Mouse (Mus musculus): ENCODE results near the gene Nmrk2. TPM values are rescaled to one million over a fixed set of nuclear protein-coding genes. Genes with fewer than 3 reads are reported as not detected.
A peak's percentile ranks its signal among the peaks of the same experiment; 100 is the strongest.

Gene Nmrk2
- polyA plus RNA-seq, 1 experiment from 2014 or later = not detected

- Histone ChIP-seq H3K9ac (replicated peaks) (no peak overlapping the region), H3K4me3 (ENCODE audit: low read depth, low read length) (no peak overlapping the region), H3K4me2 (ENCODE audit: low read depth, low read length) (no peak overlapping the region), H3K27ac (ENCODE audit: low read depth) (no peak overlapping the region), H3K36me3 (replicated peaks; ENCODE audit: insufficient read depth, low read length) (no peaks in the 10 kb centered on the region), H3K4me1 (ENCODE audit: insufficient read depth) (peaks cover 2% of the 10 kb centered on the region; the same call in 1 of the 2 replicates), H3K9me3 (ENCODE audit: low read length) (no peaks in the 10 kb centered on the region), H3K27me3 (ENCODE audit: insufficient read depth, low read length) (peaks cover 30% of the 10 kb centered on the region)
- TF ChIP-seq CTCF (IDR thresholded peaks at IDR 0.05; ENCODE audit: low read depth) = no peak
- TF ChIP-seq EP300 (IDR thresholded peaks at IDR 0.05; ENCODE audit: low read depth) = no peak
- ATAC-seq (no peak), DNase-seq (no peak)
- 88% methylated on average over 16 of the region's 16 CpGs for WGBS (ENCODE audit: insufficient replicate concordance)
Measured at GRCm38 (mm10) chr10:81242021-81242420, 40.2 kb upstream of the Nmrk2 start.

DNA sequence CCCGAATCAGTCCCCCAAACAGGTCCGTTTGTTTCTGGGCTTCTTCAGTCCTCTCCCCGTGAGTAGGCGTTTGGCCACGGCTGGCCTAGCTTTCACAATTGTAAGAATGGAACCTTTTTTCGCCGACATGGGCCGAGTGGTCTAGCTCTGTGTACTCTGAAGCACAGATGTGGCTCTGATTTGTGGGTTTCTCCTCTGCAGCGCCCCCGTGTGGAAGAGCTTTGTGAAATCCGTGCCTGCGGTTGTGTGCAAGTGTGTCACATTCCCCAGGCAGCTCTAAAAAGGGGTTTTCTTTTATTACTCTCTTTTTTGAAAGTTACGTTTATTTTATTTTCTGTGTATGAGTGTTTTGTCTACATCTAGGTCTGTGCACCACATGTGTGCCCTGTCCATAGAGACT, 39.0 kb upstream of the Nmrk2 start:
- Histone ChIP-seq H3K27ac (ENCODE audit: low read depth) (no peak overlapping the region), H3K27me3 (ENCODE audit: insufficient read depth, low read length) (peaks cover 30% of the 10 kb centered on the region), H3K9me3 (ENCODE audit: low read length) (no peaks in the 10 kb centered on the region), H3K4me2 (ENCODE audit: low read depth, low read length) (no peak overlapping the region), H3K36me3 (replicated peaks; ENCODE audit: insufficient read depth, low read length) (no peaks in the 10 kb centered on the region), H3K4me1 (ENCODE audit: insufficient read depth) (peaks cover 2% of the 10 kb centered on the region; the same call in 1 of the 2 replicates), H3K9ac (replicated peaks) (no peak overlapping the region), H3K4me3 (ENCODE audit: low read depth, low read length) (no peak overlapping the region)
- peak; percentile 77 for DNase-seq
- TF ChIP-seq CTCF (IDR thresholded peaks at IDR 0.05; ENCODE audit: low read depth) (peak; percentile 69), EP300 (IDR thresholded peaks at IDR 0.05; ENCODE audit: low read depth) (no peak)
- WGBS (ENCODE audit: insufficient replicate concordance) = 21% methylated on average over 13 of the region's 13 CpGs
- ATAC-seq = no peak

DNA sequence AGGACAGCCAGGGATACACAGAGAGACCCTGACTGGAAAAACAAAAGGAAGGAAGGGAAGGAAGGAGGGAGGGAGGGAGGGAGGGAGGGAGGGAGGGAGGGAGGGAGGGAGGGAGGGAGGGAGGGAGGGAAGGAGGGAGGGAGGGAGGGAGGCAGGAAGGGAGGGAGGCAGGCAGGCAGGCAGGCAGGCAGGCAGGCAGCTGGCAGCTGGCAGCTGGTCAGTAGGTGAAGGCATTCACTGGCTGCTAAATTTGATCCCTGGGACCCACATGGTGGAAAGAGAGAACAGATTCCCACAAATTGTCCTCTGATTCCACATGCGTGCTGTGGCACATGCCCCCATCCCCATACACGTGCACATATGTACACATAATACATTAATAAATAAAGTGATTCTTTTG, 36.8 kb upstream of the Nmrk2 start:
- no peak for DNase-seq
- no peak overlapping the region for H3K27ac ChIP-seq (ENCODE audit: low read depth)
- H3K4me2 ChIP-seq (ENCODE audit: low read depth, low read length) = no peak overlapping the region
- 81% methylated on average over 2 of the region's 2 CpGs for WGBS (ENCODE audit: insufficient replicate concordance)
- H3K9ac ChIP-seq (replicated peaks) = no peak overlapping the region
- no peaks in the 10 kb centered on the region for H3K9me3 ChIP-seq (ENCODE audit: low read length)
- H3K27me3 ChIP-seq (ENCODE audit: insufficient read depth, low read length) = peaks cover 25% of the 10 kb centered on the region
- no peak overlapping the region for H3K4me3 ChIP-seq (ENCODE audit: low read depth, low read length)
- no peak for ATAC-seq
- TF ChIP-seq CTCF (IDR thresholded peaks at IDR 0.05; ENCODE audit: low read depth) (no peak), EP300 (IDR thresholded peaks at IDR 0.05; ENCODE audit: low read depth) (no peak)
- H3K36me3 ChIP-seq (replicated peaks; ENCODE audit: insufficient read depth, low read length) = no peaks in the 10 kb centered on the region
- H3K4me1 ChIP-seq (ENCODE audit: insufficient read depth) = peaks cover 5% of the 10 kb centered on the region; the same call in 1 of the 2 replicates

- Histone ChIP-seq H3K36me3 (replicated peaks; ENCODE audit: insufficient read depth, low read length) (no peaks in the 10 kb centered on the region), H3K4me3 (ENCODE audit: low read depth, low read length) (no peak overlapping the region), H3K9ac (replicated peaks) (no peak overlapping the region), H3K27me3 (ENCODE audit: insufficient read depth, low read length) (peaks cover 24% of the 10 kb centered on the region), H3K4me2 (ENCODE audit: low read depth, low read length) (no peak overlapping the region), H3K9me3 (ENCODE audit: low read length) (no peaks in the 10 kb centered on the region), H3K27ac (ENCODE audit: low read depth) (no peak overlapping the region), H3K4me1 (ENCODE audit: insufficient read depth) (peaks cover 13% of the 10 kb centered on the region)
- WGBS (ENCODE audit: insufficient replicate concordance) = 76% methylated on average over 12 of the region's 12 CpGs
- DNase-seq (no peak), ATAC-seq (no peak)
- TF ChIP-seq CTCF (IDR thresholded peaks at IDR 0.05; ENCODE audit: low read depth) (no peak), EP300 (IDR thresholded peaks at IDR 0.05; ENCODE audit: low read depth) (no peak)
Measured at GRCm38 (mm10) chr10:81236471-81237268, 34.8 kb upstream of the Nmrk2 start.

- H3K4me1 ChIP-seq (ENCODE audit: insufficient read depth) = peaks cover 13% of the 10 kb centered on the region
- H3K4me2 ChIP-seq (ENCODE audit: low read depth, low read length) = no peak overlapping the region
- DNase-seq (no peak), ATAC-seq (no peak)
- H3K9me3 ChIP-seq (ENCODE audit: low read length) = no peaks in the 10 kb centered on the region
- H3K27me3 ChIP-seq (ENCODE audit: insufficient read depth, low read length) = peaks cover 26% of the 10 kb centered on the region
- H3K27ac ChIP-seq (ENCODE audit: low read depth) = no peak overlapping the region
- no peak overlapping the region for H3K9ac ChIP-seq (replicated peaks)
- H3K4me3 ChIP-seq (ENCODE audit: low read depth, low read length) = no peak overlapping the region
- WGBS (ENCODE audit: insufficient replicate concordance) = 61% methylated on average over 6 of the region's 6 CpGs
- no peaks in the 10 kb centered on the region for H3K36me3 ChIP-seq (replicated peaks; ENCODE audit: insufficient read depth, low read length)
- TF ChIP-seq EP300 (IDR thresholded peaks at IDR 0.05; ENCODE audit: low read depth) (no peak), CTCF (IDR thresholded peaks at IDR 0.05; ENCODE audit: low read depth) (no peak)
Measured at GRCm38 (mm10) chr10:81234206-81234605, 32.4 kb upstream of the Nmrk2 start.

GRCm38 (mm10) chr10:81233226-81233585, 31.4 kb upstream of the Nmrk2 start:
- H3K9me3 ChIP-seq (ENCODE audit: low read length) = no peaks in the 10 kb centered on the region
- peak overlapping the region; percentile 89 for H3K4me2 ChIP-seq (ENCODE audit: low read depth, low read length)
- peak overlapping the region; percentile 65 for H3K4me3 ChIP-seq (ENCODE audit: low read depth, low read length)
- H3K27ac ChIP-seq (ENCODE audit: low read depth) = peak overlapping the region; percentile 76
- H3K27me3 ChIP-seq (ENCODE audit: insufficient read depth, low read length) = peaks cover 26% of the 10 kb centered on the region
- H3K9ac ChIP-seq (replicated peaks) = peak overlapping the region; percentile 73
- WGBS (ENCODE audit: insufficient replicate concordance) = 2% methylated on average over 23 of the region's 28 CpGs
- TF ChIP-seq CTCF (IDR thresholded peaks at IDR 0.05; ENCODE audit: low read depth) (no peak), EP300 (IDR thresholded peaks at IDR 0.05; ENCODE audit: low read depth) (no peak)
- DNase-seq (no peak), ATAC-seq (peak; percentile 67)
- H3K4me1 ChIP-seq (ENCODE audit: insufficient read depth) = peaks cover 13% of the 10 kb centered on the region
- no peaks in the 10 kb centered on the region for H3K36me3 ChIP-seq (replicated peaks; ENCODE audit: insufficient read depth, low read length)
